Mouse (Mus musculus) heart, adult 11 months (tissue): ENCODE measurements at regions not wholly inside any gene's neighbourhood (a gene's known extent, or its start where the extent isn't known, plus 50 kb on each side); places are given as distances from the start of the nearest gene placed in this dataset.

Experiments used
- DNase-seq: peaks from one replicate; pipeline ENCODE4 v3.0.0; 2022

DNA sequence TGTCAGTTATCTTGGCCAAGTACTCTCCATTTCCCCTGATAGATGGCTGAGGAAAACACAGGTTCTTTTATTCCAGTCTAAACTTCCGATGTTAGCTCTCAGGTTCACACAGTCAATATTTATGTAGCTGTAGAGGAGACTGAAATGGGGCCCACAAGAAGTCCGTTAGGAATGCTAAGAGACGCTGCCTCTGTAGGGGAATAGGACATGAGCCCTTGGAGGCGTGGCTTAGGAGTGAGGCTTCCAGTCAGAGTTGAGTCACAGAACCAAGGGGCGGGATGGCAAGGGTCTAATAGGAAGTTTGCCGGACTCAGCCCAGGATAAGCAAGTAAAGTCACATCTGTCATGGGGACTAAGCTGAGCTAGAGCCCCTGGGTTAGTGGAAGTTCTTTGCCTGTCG is 150.5 kb downstream of the Bcl11b start:
- DNase-seq, result peak; percentile 34

DNA sequence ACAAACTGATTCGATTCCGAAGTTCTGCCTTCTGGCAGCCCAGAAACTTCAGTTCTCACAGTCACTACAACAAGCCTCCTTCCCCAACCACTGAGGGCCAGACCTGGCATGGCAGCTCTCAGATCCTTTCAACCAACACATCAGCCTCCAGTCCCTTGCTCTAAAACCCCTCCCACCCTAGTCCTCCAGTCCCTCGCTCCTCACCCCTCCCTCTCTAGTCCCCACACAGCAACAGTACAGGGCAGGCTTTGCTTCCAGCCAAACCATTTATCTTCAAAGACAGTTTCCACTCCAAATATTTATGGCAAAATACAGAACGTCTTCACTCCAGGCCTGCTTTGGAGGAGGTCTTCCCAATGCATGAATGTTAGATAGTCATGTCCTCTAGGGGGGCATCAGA is 147.9 kb downstream of the Bcl11b start:
- DNase-seq, result peak; percentile 62

DNA sequence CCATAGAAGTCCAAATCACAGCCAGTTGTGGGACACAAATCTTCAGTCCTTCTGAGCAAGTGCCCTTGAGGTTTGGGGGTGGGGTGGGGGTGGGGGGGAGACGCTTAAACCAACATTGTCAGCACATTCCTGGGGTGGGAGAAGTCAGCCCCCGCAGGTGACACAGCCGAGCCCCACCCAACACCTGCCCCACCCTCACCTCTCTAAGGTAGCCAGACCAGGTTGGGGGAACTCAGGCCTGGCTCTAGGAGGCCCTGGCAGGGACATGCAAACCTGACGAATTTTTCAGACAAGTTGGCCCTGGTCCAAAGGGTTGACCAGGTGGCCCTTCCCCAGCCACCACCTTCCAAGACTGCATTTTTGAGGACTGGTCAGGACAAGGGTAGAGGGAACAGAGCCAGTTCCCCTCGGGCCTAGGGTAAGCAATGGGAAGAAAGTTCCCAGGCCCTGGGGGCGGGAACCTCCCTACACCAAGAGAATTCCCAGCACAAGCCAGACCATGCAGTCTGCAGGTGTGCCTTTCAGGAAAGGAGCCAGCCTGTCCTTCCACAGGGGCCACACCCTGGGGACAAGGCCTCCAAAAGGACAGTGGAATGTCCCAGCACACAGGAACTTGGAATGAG is 146.9 kb downstream of the Bcl11b start:
- peak; percentile 83 for DNase-seq

- peak; percentile 84 for DNase-seq
Measured at GRCm38 (mm10) chr12:107858536-107859280, 144.7 kb downstream of the Bcl11b start.

DNA sequence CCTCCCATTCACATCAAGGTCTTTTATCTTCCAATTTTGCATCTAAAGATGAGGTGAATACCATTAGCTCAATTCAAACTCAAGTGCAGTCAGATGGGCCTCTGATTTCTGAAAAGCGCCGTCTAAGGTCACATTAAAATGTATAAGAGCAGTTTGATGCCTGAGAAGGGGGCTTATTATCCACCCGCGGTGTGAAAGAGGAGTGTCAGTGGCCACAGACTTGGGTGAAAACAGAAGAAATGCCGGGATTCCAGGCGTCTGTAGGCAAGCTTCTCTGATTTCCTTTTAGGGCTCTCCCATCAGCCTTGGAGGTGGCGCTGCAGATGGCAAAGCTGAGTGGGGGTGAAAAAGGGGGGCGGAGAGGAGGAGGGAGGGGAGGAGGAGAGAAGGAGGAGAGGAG is 143.7 kb downstream of the Bcl11b start:
- DNase-seq, result peak; percentile 61

DNA sequence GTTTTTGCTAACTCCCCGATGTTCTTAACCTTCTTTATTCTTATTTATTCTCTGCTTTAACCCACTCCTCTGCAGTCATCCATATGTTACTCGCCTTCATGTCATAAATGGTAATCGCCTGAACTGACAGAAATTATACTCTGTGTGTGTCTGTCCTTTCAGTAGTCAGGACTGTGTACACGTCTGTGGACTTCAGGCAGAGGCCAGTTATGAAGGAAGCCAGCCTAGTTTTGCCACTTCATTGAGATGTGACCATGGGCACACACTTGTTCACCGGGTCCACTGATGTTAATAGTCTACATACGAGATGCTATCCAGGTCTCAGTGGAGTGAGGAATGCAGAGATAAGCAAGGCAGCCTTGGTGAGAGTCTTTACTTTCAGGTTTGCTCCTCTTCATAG is 143.0 kb downstream of the Bcl11b start:
- DNase-seq, result peak; percentile 64
